Mouse (Mus musculus): ENCODE results near the gene Oosp1. TPM values are rescaled to one million over a fixed set of nuclear protein-coding genes. Genes with fewer than 3 reads are reported as not detected.

Oosp1 gene
- total RNA-seq, 2 experiments from 2014 or later, result not detected

- ATAC-seq (replicated peaks; ENCODE audit: low FRiP score, poor library complexity, severe bottlenecking), result no peak
Measured at GRCm38 (mm10) chr19:11624800-11625199, 66.2 kb downstream of the Oosp1 start.

DNA sequence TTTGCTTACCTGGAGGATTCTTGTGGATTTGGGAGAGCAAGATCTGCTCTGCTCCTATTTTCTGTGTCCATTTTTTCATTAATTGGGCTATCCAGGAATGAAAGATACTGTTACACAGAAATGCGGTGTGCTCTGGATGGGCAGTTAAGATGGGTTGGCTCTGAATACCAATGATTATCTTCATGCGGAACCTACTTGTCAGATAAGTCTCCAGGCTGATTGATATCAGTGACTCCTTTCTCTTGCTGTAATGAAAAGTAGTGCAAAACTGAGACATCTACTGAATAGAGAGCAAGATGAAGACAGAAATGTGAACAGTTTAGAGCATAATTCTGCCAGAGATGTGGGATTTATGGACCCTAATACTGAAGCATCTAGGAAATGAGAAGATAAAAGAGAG, 67.4 kb downstream of the Oosp1 start, which contains the start of gene Ms4a2:
TSS of gene Ms4a2 (minus strand) at position 169 of the 400 bp plus-strand sequence.
- ATAC-seq (replicated peaks; ENCODE audit: low FRiP score, poor library complexity, severe bottlenecking), result no peak

DNA sequence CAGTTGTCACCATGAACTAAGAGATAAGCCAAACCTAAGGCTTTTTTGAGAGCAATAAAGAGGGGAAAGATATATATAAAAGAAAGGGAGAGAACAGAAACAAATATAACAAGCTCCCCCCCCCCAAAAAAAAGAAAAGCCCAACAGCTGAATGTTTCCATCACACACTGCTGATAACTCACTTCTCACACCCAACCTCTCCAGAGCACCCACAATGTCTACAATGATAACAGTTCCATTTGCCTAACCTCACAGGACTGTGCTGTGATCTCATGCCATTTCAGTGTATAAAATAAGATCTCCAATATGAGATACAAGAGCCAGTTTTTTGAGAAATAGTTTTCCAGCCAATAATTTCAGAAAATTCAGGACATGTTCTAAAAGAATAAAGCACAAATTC, 73.0 kb downstream of the Oosp1 start:
- no peak for ATAC-seq (replicated peaks; ENCODE audit: low FRiP score, poor library complexity, severe bottlenecking)

Other genes starting within 250 kb of the Oosp1 start
- 6.5 and 8.4 TPM in 2 replicates for gene Ms4a4b, start 247.6 kb downstream of the Oosp1 start, total RNA-seq (2015; ENCODE audit: low replicate concordance)
- 1.4 and 7.5 TPM in 2 replicates for gene Ms4a4b, start 247.6 kb downstream of the Oosp1 start, total RNA-seq (2017; ENCODE audit: low replicate concordance)
- gene Ms4a6c, start 221.8 kb downstream of the Oosp1 start, total RNA-seq (2015; ENCODE audit: low replicate concordance), result 39.6 and 40.1 TPM in 2 replicates
- 22.8 and 32.6 TPM in 2 replicates for gene Ms4a6c, start 221.8 kb downstream of the Oosp1 start, total RNA-seq (2017; ENCODE audit: low replicate concordance)
- gene Gm8369, start 205.2 kb downstream of the Oosp1 start, total RNA-seq (2015; ENCODE audit: low replicate concordance), result 1.3 and 14.4 TPM in 2 replicates
- not detected in 2 replicates for gene Gm8369, start 205.2 kb downstream of the Oosp1 start, total RNA-seq (2017; ENCODE audit: low replicate concordance)
- 16.3 and 30.7 TPM in 2 replicates for gene Ms4a6b, start 174.6 kb downstream of the Oosp1 start, total RNA-seq (2015; ENCODE audit: low replicate concordance)
- 6.0 and 12.7 TPM in 2 replicates for gene Ms4a6b, start 174.6 kb downstream of the Oosp1 start, total RNA-seq (2017; ENCODE audit: low replicate concordance)
- gene Ms4a4d, start 154.3 kb downstream of the Oosp1 start, total RNA-seq (2015; ENCODE audit: low replicate concordance), result not detected in 2 replicates
- gene Ms4a4d, start 154.3 kb downstream of the Oosp1 start, total RNA-seq (2017; ENCODE audit: low replicate concordance), result not detected in 2 replicates
- gene Ms4a6d, start 86.3 kb downstream of the Oosp1 start, total RNA-seq (2015; ENCODE audit: low replicate concordance), result 2.5 and 8.4 TPM in 2 replicates
- gene Ms4a6d, start 86.3 kb downstream of the Oosp1 start, total RNA-seq (2017; ENCODE audit: low replicate concordance), result 0.60 and 2.4 TPM in 2 replicates
- 19.4 and 26.9 TPM in 2 replicates for gene Ms4a2, start 67.4 kb downstream of the Oosp1 start, total RNA-seq (2015; ENCODE audit: low replicate concordance)
- gene Ms4a2, start 67.4 kb downstream of the Oosp1 start, total RNA-seq (2017; ENCODE audit: low replicate concordance), result 17.3 and 30.1 TPM in 2 replicates
- 204 and 267 TPM in 2 replicates for gene Ms4a3, start 50.3 kb downstream of the Oosp1 start, total RNA-seq (2015; ENCODE audit: low replicate concordance)
- 91.2 and 97.0 TPM in 2 replicates for gene Ms4a3, start 50.3 kb downstream of the Oosp1 start, total RNA-seq (2017; ENCODE audit: low replicate concordance)
- gene Oosp2, start 30.6 kb downstream of the Oosp1 start, total RNA-seq (2015; ENCODE audit: low replicate concordance), result not detected in 2 replicates
- gene Oosp2, start 30.6 kb downstream of the Oosp1 start, total RNA-seq (2017; ENCODE audit: low replicate concordance), result not detected in 2 replicates
- not detected in 2 replicates for gene Oosp3, start 5.9 kb upstream of the Oosp1 start, total RNA-seq (2015; ENCODE audit: low replicate concordance)
- not detected in 2 replicates for gene Oosp3, start 5.9 kb upstream of the Oosp1 start, total RNA-seq (2017; ENCODE audit: low replicate concordance)
- gene Gif, start 56.4 kb upstream of the Oosp1 start, total RNA-seq (2015; ENCODE audit: low replicate concordance), result not detected in 2 replicates
- not detected in 2 replicates for gene Gif, start 56.4 kb upstream of the Oosp1 start, total RNA-seq (2017; ENCODE audit: low replicate concordance)
- 14.6 and 29.5 TPM in 2 replicates for gene Mrpl16, start 79.2 kb upstream of the Oosp1 start, total RNA-seq (2015; ENCODE audit: low replicate concordance)
- gene Mrpl16, start 79.2 kb upstream of the Oosp1 start, total RNA-seq (2017; ENCODE audit: low replicate concordance), result 4.2 and 15.3 TPM in 2 replicates
- 0.19 and 3.6 TPM in 2 replicates for gene Stx3, start 128.3 kb upstream of the Oosp1 start, total RNA-seq (2015; ENCODE audit: low replicate concordance)
- gene Stx3, start 128.3 kb upstream of the Oosp1 start, total RNA-seq (2017; ENCODE audit: low replicate concordance), result 3.9 and 4.5 TPM in 2 replicates
- not detected in 2 replicates for gene Olfr1417, start 148.1 kb upstream of the Oosp1 start, total RNA-seq (2015; ENCODE audit: low replicate concordance)
- not detected in 2 replicates for gene Olfr1417, start 148.1 kb upstream of the Oosp1 start, total RNA-seq (2017; ENCODE audit: low replicate concordance)
- not detected in 2 replicates for gene Olfr1418, start 169.9 kb upstream of the Oosp1 start, total RNA-seq (2015; ENCODE audit: low replicate concordance)
- not detected in 2 replicates for gene Olfr1418, start 169.9 kb upstream of the Oosp1 start, total RNA-seq (2017; ENCODE audit: low replicate concordance)
- not detected in 2 replicates for gene Olfr1419, start 184.0 kb upstream of the Oosp1 start, total RNA-seq (2015; ENCODE audit: low replicate concordance)
- gene Olfr1419, start 184.0 kb upstream of the Oosp1 start, total RNA-seq (2017; ENCODE audit: low replicate concordance), result not detected in 2 replicates
- not detected in 2 replicates for gene Olfr1420, start 195.4 kb upstream of the Oosp1 start, total RNA-seq (2015; ENCODE audit: low replicate concordance)
- not detected in 2 replicates for gene Olfr1420, start 195.4 kb upstream of the Oosp1 start, total RNA-seq (2017; ENCODE audit: low replicate concordance)
- gene Patl1, start 221.2 kb upstream of the Oosp1 start, total RNA-seq (2015; ENCODE audit: low replicate concordance), result 8.5 and 8.8 TPM in 2 replicates
- 2.4 and 3.9 TPM in 2 replicates for gene Patl1, start 221.2 kb upstream of the Oosp1 start, total RNA-seq (2017; ENCODE audit: low replicate concordance)

Data from erythroblast, adult 5-6 weeks (primary cell).